Mouse (Mus musculus) gastrocnemius, postnatal 10 days (tissue): ENCODE measurements at regions not wholly inside any gene's neighbourhood (a gene's known extent, or its start where the extent isn't known, plus 50 kb on each side); places are given as distances from the start of the nearest gene placed in this dataset.

ENCODE experiments used
- DNase-seq: peaks from one replicate; pipeline ENCODE4 v3.0.0; 2021; ENCODE audit warnings: mixed read lengths
- microRNA-seq, 2 experiments: library from miRNA; unstranded; fragments of <30 nt; microRNA quantifications; one replicate each; pipeline ENCODE4 v1.2.0; 2021

DNA sequence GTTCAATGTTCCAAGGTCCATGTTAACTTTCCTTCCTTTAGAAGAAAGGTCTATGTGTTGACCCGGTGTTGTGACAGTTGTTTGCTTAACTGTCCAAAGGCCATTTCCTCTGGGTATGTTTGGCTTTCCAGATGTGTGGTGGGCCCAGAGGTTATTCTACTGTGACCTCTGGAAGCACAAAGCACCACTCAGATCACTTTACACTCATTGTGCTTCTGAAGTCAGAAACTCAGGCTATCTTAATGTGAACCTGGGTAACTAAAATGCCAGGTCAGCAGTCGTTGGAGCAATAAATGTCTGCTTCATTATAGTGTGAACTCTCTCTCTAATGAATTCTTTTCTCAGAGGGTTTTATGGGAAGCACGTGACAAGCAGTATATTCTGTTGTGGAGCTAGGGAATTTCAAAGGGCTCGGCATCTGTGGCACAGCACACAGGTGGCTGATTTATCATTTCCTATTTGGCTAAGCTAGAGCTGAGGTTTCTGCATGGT is 68.5 kb upstream of the Klf12 start:
- DNase-seq = no peak

DNA sequence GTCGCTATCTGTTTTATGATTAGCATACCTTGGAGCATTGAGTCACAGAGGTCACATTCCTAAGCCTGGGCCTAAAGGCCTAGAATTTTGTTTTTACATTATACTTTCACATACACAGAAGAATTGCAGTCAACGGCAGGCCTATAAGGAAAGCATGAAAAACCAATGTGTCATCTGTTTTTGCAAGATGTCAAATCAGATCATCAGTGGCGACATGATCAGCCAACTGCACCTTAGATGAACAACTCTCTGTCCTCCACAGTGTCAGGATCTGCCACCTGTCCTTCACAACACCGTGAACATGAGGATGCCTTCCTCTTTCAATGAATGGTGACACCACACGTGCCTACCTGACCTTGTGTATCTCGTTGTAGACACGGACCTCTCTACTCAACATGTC is 66.5 kb upstream of the Klf12 start:
- no peak for DNase-seq

DNA sequence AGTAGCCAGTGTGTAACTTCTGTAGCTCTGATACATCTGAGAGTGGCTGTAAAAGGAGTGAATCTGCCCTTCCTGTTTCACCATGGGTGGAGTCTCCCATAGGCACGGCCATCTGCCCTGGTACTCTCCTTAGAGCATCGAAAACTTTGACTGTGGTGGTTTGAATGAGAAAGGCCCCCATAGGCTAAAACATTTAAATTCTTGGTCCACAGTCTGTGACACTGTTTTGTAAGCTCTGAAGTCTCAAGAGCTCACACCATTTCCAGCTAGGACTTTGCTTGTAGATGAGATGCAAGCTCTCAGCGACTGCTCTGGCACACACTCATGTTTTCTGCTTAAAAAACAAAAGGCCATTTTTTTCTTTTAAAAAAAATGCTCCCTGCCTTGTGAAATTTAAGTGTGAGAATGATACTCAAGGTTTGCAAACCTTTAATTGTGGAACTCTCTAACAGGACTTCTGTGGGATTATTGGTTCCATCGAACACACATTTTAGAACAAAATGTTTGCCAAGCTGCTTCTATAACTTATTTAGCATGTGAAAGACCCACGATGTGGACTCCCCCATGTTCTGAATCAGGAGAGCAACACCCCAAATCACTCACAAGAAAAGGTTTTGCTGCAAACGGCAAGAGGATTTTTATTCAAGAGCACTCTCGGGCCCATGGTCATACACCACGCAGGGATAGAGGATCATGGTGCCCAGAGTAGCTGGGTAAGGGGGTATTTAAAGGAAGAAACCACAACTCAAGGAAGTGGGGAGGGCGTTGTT is 65.7 kb upstream of the Klf12 start:
- no peak for DNase-seq

DNA sequence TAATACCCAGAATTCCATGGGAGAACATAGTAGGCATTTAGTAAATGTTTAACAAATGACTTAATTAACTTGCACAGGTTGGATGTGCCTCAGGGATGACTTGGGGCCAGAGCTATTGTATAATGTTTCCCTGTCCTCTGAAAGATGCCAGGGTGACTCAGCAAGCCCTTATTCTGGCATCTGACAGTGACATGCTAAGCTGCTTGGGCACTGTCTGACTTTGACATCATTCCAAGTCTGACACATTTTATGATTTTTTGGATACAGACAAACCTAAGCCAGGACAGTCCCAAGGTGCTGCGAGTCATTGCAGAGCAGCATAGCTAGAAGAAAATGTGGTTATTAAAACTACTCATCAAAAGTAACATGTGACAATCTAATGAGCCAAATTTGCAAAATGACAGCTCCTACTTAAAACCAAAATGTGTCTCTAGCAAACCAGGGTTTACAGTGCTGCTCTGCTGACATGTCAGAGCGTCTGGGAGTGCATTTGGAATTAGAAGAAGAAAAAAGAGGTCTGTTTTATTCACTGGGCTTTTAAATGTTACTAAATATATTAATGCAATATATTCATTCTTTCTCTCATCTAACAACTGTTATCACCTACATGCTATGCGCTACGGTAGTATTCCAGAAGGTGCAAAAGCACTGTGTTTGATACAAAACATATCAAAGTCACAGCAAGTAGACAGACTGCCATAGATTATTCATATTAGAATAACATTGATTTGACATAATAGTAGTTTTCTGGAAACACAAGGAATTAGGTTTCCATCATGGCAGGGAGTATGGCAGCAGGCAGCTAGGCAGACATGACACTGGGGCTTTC is 64.1 kb upstream of the Klf12 start:
- DNase-seq = no peak

DNA sequence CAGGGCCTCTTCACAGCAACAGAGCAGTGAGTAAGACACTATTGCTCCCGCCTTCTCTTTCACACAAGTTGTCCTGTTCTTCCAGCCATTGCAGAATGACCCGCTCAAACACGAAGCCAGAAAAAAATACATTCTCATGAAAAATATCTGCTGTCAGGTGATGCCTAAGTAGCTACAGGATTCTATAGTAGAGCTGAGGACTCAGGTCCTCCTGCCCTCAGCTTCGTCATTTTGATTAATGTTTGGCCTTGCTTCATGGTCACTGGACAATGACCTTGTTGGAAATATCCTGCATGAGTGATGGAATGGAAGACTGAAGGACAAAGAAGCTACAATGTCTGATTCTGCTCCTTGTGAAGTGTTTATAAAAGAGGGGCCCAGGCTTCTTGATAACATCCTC is 52.4 kb upstream of the Klf12 start:
- no peak for DNase-seq

Small RNA genes in the stretch of these regions (microRNA-seq; reads per million reads assigned to microRNA genes)
- 0 reads per million in 2 experiments for gene Gm22401
